Mouse (Mus musculus) ES-E14 (cell line): ENCODE results near the gene Tmem167b.

Experiments used
- HCFC1 ChIP-seq: IDR thresholded peaks from 2 replicates; pipeline ENCODE4 v1.6.1; 2012; ENCODE audit warnings: low read length, inconsistent platforms, borderline replicate concordance; ENCODE audit not compliant: insufficient read depth
- ZC3H11A ChIP-seq: IDR thresholded peaks from 2 replicates; pipeline ENCODE4 v1.6.1; 2012; ENCODE audit warnings: low read depth, mild to moderate bottlenecking, inconsistent platforms, low read length, borderline replicate concordance

DNA sequence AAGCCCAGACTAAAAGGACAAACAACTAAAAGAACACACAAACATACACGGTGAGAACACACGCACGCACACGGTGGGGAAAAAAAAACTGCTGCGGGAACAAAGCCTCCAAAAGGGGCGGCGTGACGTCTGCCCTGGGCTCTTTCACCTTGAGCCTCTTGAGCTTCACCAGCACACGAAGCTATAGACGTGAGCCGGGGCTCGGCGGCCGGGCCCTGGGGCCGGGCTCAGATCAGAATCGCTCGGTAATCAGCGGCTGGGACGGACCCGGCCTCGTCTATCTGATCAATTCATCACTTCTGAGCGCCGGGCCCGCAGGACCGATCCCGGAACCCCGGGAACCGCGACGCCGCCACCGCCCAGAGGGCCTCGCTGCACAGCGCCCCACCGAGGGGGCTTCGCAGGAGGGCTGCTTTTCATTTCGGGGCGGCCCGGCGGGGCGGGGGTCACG lies 8.1 kb downstream of the Tmem167b start:
- TF ChIP-seq HCFC1 (no peak), ZC3H11A (no peak)
